Mouse (Mus musculus) limb, embryonic 12.5 days (tissue): ENCODE results near the gene Ell. TPM values are rescaled to one million over a fixed set of nuclear protein-coding genes. Genes with fewer than 3 reads are reported as not detected.
A peak's percentile ranks its signal among the peaks of the same experiment; 100 is the strongest.

Experiments used
- ATAC-seq: fragments of 200-750 bp; cut with Nextera tagmentation; 2 replicates; pipeline ENCODE4 v1.8.0; 2017; ENCODE audit warnings: low read depth, moderate TSS enrichment; ENCODE audit not compliant: insufficient number of reproducible peaks, insufficient read depth, low FRiP score, low TSS enrichment
- H3K27ac ChIP-seq: fragments of 300-500 bp; sonication (generic); 2 replicates; pipeline ENCODE4 v1.5.1; 2016; ENCODE audit warnings: mild to moderate bottlenecking, moderate library complexity
- H3K27me3 ChIP-seq: fragments of 300-500 bp; sonication (generic); 2 replicates; pipeline ENCODE4 v1.6.1; 2016; ENCODE audit warnings: mild to moderate bottlenecking, moderate library complexity
- H3K36me3 ChIP-seq: fragments of 300-500 bp; sonication (generic); 2 replicates; pipeline ENCODE4 v1.6.1; 2016; ENCODE audit warnings: mild to moderate bottlenecking, moderate library complexity
- H3K4me1 ChIP-seq: fragments of 300-500 bp; sonication (generic); replicated peaks from 2 replicates; pipeline ENCODE4 v1.6.1; 2016
- H3K4me2 ChIP-seq: fragments of 300-500 bp; sonication (generic); 2 replicates; pipeline ENCODE4 v1.6.1; 2016; ENCODE audit warnings: mild to moderate bottlenecking, moderate library complexity
- H3K4me3 ChIP-seq: fragments of 300-500 bp; sonication (generic); replicated peaks from 2 replicates; pipeline ENCODE4 v1.5.1; 2016; ENCODE audit warnings: mild to moderate bottlenecking
- H3K9ac ChIP-seq: fragments of 300-500 bp; sonication (generic); replicated peaks from 2 replicates; pipeline ENCODE4 v1.6.1; 2016; ENCODE audit warnings: mild to moderate bottlenecking, moderate library complexity
- H3K9me3 ChIP-seq: fragments of 300-500 bp; sonication (generic); 2 replicates; pipeline ENCODE4 v1.6.1; 2016; ENCODE audit warnings: mild to moderate bottlenecking, moderate library complexity
- WGBS: fragments of 180-500 bp; shearing (Covaris S2); methylation state at CpG from one replicate; pipeline ENCODE4 v1.1.7; 2016; 5-methylcytosine and 5-hydroxymethylcytosine counted together
- polyA plus RNA-seq: library from polyadenylated mRNA; unstranded; fragments of >200 nt; fragmentation: Nextera tagmentation; extraction: Ambion mirVana; gene quantifications from 2 replicates; pipeline ENCODE4 v1.2.1, GENCODE M21; 2016

Gene Ell
- polyA plus RNA-seq, 1 experiment from 2014 or later = 18.7 TPM

- Histone ChIP-seq H3K9ac (peak within 1 kb of the TSS; percentile 75), H3K9me3 (no peaks in the 10 kb centered on the region), H3K4me3 (peak within 1 kb of the TSS; percentile 68), H3K36me3 (peaks cover 54% of the 10 kb centered on the region), H3K27me3 (no peaks in the 10 kb centered on the region; the same call in 1 of the 2 replicates), H3K4me2 (peak within 1 kb of the TSS; percentile 96), H3K4me1 (peaks cover 57% of the 10 kb centered on the region), H3K27ac (peak within 1 kb of the TSS; percentile 87)
- WGBS = 1% methylated on average over 39 of the region's 40 CpGs
- peak; percentile 89 for ATAC-seq
These were observed 54.8 kb downstream of the Ell start, which contains the start of gene Isyna1 for GRCm38 (mm10) chr8:70593961-70594609. Gene Isyna1 (plus strand): TSS chr8:70594373.

GRCm38 (mm10) chr8:70594621-70595564, 55.6 kb downstream of the Ell start:
- H3K9me3 ChIP-seq = no peaks in the 10 kb centered on the region
- ATAC-seq = peak; percentile 17

GRCm38 (mm10) chr8:70595811-70596210, 56.6 kb downstream of the Ell start:
- H3K4me1 ChIP-seq = peaks cover 75% of the 10 kb centered on the region
- peaks cover 51% of the 10 kb centered on the region for H3K36me3 ChIP-seq
- WGBS = 92% methylated on average over 12 of the region's 12 CpGs
- no peaks in the 10 kb centered on the region for H3K9me3 ChIP-seq
- peak overlapping the region; percentile 68; the same call in 1 of the 2 replicates for H3K4me3 ChIP-seq
- no peak overlapping the region for H3K27ac ChIP-seq
- peak overlapping the region; percentile 96 for H3K4me2 ChIP-seq
- no peak overlapping the region for H3K9ac ChIP-seq
- no peak for ATAC-seq
- no peaks in the 10 kb centered on the region; the same call in 1 of the 2 replicates for H3K27me3 ChIP-seq

More at GRCm38 (mm10) chr8:70594621-70595564, 55.6 kb downstream of the Ell start:
- 10% methylated on average over 81 of the region's 82 CpGs for WGBS
- Histone ChIP-seq H3K27me3 (no peaks in the 10 kb centered on the region; the same call in 1 of the 2 replicates), H3K36me3 (peaks cover 54% of the 10 kb centered on the region), H3K4me3 (peak overlapping the region; percentile 68), H3K4me1 (peaks cover 66% of the 10 kb centered on the region), H3K4me2 (peak overlapping the region; percentile 96), H3K9ac (peak overlapping the region; percentile 75), H3K27ac (peak overlapping the region; percentile 87)

GRCm38 (mm10) chr8:70596216-70596615, 57.0 kb downstream of the Ell start:
- Histone ChIP-seq H3K4me3 (0 out of 2 replicates have a peak overlapping the region, but pooled peaks have one; percentile 4), H3K27me3 (no peaks in the 10 kb centered on the region; the same call in 1 of the 2 replicates), H3K4me2 (peak overlapping the region; percentile 96; the same call in 1 of the 2 replicates), H3K9me3 (no peaks in the 10 kb centered on the region), H3K4me1 (peaks cover 79% of the 10 kb centered on the region), H3K9ac (no peak overlapping the region), H3K36me3 (peaks cover 49% of the 10 kb centered on the region), H3K27ac (no peak overlapping the region)
- WGBS = 94% methylated on average over 18 of the region's 18 CpGs
- no peak for ATAC-seq

GRCm38 (mm10) chr8:70596775-70597416, 57.6 kb downstream of the Ell start:
- WGBS = 86% methylated on average over 17 of the region's 17 CpGs
- H3K4me3 ChIP-seq = peak overlapping the region; percentile 50; the same call in 1 of the 2 replicates
- no peak overlapping the region for H3K9ac ChIP-seq
- H3K27ac ChIP-seq = peak overlapping the region; percentile 50; the same call in 1 of the 2 replicates
- no peaks in the 10 kb centered on the region for H3K9me3 ChIP-seq
- H3K27me3 ChIP-seq = no peaks in the 10 kb centered on the region; the same call in 1 of the 2 replicates
- H3K4me1 ChIP-seq = peaks cover 86% of the 10 kb centered on the region
- ATAC-seq = no peak
- H3K4me2 ChIP-seq = peak overlapping the region; percentile 88
- H3K36me3 ChIP-seq = peaks cover 45% of the 10 kb centered on the region

GRCm38 (mm10) chr8:70597417-70598272, 58.4 kb downstream of the Ell start:
- H3K4me3 ChIP-seq = peak overlapping the region; percentile 50
- H3K27me3 ChIP-seq = no peaks in the 10 kb centered on the region; the same call in 1 of the 2 replicates
- H3K9me3 ChIP-seq = no peaks in the 10 kb centered on the region; the same call in 1 of the 2 replicates
- H3K4me2 ChIP-seq = peak overlapping the region; percentile 88
- ATAC-seq = no peak
- H3K9ac ChIP-seq = peak overlapping the region; percentile 75
- peak overlapping the region; percentile 62 for H3K27ac ChIP-seq
- H3K36me3 ChIP-seq = peaks cover 47% of the 10 kb centered on the region
- H3K4me1 ChIP-seq = peaks cover 86% of the 10 kb centered on the region
- 12% methylated on average over 56 of the region's 68 CpGs for WGBS

GRCm38 (mm10) chr8:70598283-70598682, 59.0 kb downstream of the Ell start:
- Histone ChIP-seq H3K4me2 (peak overlapping the region; percentile 88), H3K9ac (peak overlapping the region; percentile 75), H3K27me3 (no peaks in the 10 kb centered on the region; the same call in 1 of the 2 replicates), H3K4me3 (peak overlapping the region; percentile 50), H3K36me3 (peaks cover 53% of the 10 kb centered on the region), H3K9me3 (no peaks in the 10 kb centered on the region; the same call in 1 of the 2 replicates), H3K4me1 (peaks cover 79% of the 10 kb centered on the region), H3K27ac (peak overlapping the region; percentile 62)
- ATAC-seq = no peak
- WGBS = under 1% methylated on average over 29 of the region's 29 CpGs

GRCm38 (mm10) chr8:70598722-70599121, 59.5 kb downstream of the Ell start:
- Histone ChIP-seq H3K4me3 (peak overlapping the region; percentile 50), H3K4me2 (peak overlapping the region; percentile 88), H3K36me3 (peaks cover 58% of the 10 kb centered on the region), H3K9me3 (no peaks in the 10 kb centered on the region; the same call in 1 of the 2 replicates), H3K4me1 (peaks cover 75% of the 10 kb centered on the region), H3K9ac (peak overlapping the region; percentile 75; the same call in 1 of the 2 replicates), H3K27me3 (no peaks in the 10 kb centered on the region; the same call in 1 of the 2 replicates), H3K27ac (peak overlapping the region; percentile 62)
- WGBS = 15% methylated on average over 10 of the region's 10 CpGs
- ATAC-seq = no peak

GRCm38 (mm10) chr8:70599507-70600290, 60.4 kb downstream of the Ell start:
- H3K27ac ChIP-seq = peak overlapping the region; percentile 87; the same call in 1 of the 2 replicates
- H3K4me1 ChIP-seq = peaks cover 70% of the 10 kb centered on the region
- no peaks in the 10 kb centered on the region; the same call in 1 of the 2 replicates for H3K9me3 ChIP-seq
- WGBS = 85% methylated on average over 12 of the region's 12 CpGs
- no peak overlapping the region for H3K9ac ChIP-seq
- no peak overlapping the region for H3K4me2 ChIP-seq
- H3K27me3 ChIP-seq = no peaks in the 10 kb centered on the region; the same call in 1 of the 2 replicates
- peaks cover 62% of the 10 kb centered on the region for H3K36me3 ChIP-seq
- ATAC-seq = no peak
- no peak overlapping the region for H3K4me3 ChIP-seq
